Mouse (Mus musculus): ENCODE data around the gene Rassf8. TPM values are rescaled to one million over a fixed set of nuclear protein-coding genes. Genes with fewer than 3 reads are reported as not detected.

The Rassf8 gene
- polyA plus RNA-seq, 1 experiment, result 2.9 TPM

DNA sequence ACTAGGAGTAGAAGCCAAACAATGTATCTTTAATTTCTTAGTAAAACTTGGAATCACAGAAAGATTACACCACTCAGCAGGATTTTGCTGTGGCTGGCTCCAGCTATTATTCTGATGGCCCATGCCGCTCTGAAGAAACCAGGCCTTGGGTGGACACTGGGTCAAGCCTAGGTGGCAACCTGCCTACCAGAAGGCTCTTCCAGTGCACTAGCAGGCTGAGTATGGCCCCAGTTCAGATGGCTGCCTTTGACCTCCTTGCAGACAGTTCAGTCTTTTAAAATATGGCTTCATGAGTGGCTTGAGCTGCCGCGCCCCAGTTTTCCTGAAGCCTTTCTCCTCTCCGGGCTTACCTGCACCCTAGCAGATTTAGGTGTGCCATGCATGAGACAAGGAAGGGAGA is 43.2 kb downstream of the Rassf8 start:
- no peaks in the 10 kb centered on the region for H3K4me1 ChIP-seq (ENCODE audit: control insufficient read depth, insufficient read depth, insufficient read length)
- no peaks in the 10 kb centered on the region for H3K27me3 ChIP-seq (ENCODE audit: control insufficient read depth, insufficient read depth, low read length)
- TF ChIP-seq POLR2A (IDR thresholded peaks at IDR 0.05; ENCODE audit: low read depth, low read length) (no peak), CTCF (IDR thresholded peaks at IDR 0.05; ENCODE audit: extremely low read depth, insufficient read depth, insufficient read length, insufficient replicate concordance) (no peak)
- WGBS, result 93% methylated on average over 4 of the region's 4 CpGs
- H3K27ac ChIP-seq (ENCODE audit: insufficient read depth, low read length), result no peak overlapping the region
- DNase-seq (ENCODE audit: low read depth in 1 of 2, low spot score in 2 of 2), result no peak
- H3K36me3 ChIP-seq (ENCODE audit: control insufficient read depth, insufficient read depth, low read length), result no peaks in the 10 kb centered on the region
- no peak overlapping the region for H3K4me3 ChIP-seq (ENCODE audit: extremely low read depth, insufficient read depth, insufficient read length)

DNA sequence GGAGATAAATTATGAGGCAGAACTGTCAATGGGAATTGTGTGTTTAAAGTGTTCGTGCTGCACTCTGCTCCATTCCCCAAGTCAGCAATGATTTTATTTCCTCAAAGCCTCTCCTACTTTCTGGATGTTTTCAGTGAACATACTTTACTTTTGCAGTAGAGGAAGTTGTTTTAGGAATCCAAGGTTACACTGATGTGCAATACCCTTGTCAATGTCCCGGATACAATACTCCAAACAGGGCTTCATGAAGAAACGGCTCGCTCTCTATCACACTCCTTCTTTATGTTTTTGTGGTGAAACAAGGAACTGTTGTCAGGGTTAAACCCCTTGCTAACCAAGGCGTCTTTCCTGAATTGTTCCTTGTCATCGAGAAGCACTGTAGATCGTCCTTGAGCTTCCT is 45.8 kb downstream of the Rassf8 start:
- 59% methylated on average over 7 of the region's 7 CpGs for WGBS
- H3K4me3 ChIP-seq (ENCODE audit: extremely low read depth, insufficient read depth, insufficient read length), result no peak overlapping the region
- TF ChIP-seq CTCF (IDR thresholded peaks at IDR 0.05; ENCODE audit: extremely low read depth, insufficient read depth, insufficient read length, insufficient replicate concordance) (no peak), POLR2A (IDR thresholded peaks at IDR 0.05; ENCODE audit: low read depth, low read length) (no peak)

DNA sequence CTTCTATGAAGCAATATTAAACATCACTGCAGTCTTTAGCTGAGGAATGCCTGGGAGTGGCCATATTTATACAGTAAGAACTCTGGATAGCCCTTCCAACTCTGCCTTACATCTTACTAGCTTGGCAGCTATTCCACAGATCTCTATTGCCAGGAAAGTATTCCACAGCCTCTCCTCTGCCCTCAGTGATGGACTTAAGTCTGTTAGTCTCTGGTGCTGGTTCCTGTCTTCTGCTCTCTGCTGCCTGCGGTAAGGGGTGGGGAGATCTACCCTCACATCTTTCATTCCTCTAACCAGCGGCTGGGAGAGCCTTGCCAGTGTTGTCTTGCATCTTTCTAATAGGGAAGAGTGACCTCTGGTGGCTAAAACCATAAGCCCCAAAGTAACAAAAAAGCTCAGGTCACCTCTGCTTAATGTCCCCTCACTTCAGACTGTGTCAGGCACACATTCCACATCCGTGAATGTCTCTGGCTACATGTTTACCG is 46.6 kb downstream of the Rassf8 start:
- Histone ChIP-seq H3K36me3 (ENCODE audit: control insufficient read depth, insufficient read depth, low read length) (no peaks in the 10 kb centered on the region), H3K4me3 (ENCODE audit: extremely low read depth, insufficient read depth, insufficient read length) (no peak overlapping the region), H3K4me1 (ENCODE audit: control insufficient read depth, insufficient read depth, insufficient read length) (no peaks in the 10 kb centered on the region), H3K27me3 (ENCODE audit: control insufficient read depth, insufficient read depth, low read length) (no peaks in the 10 kb centered on the region), H3K27ac (ENCODE audit: insufficient read depth, low read length) (no peak overlapping the region)
- 14% methylated on average over 4 of the region's 4 CpGs for WGBS
- DNase-seq (ENCODE audit: low read depth in 1 of 2, low spot score in 2 of 2), result peak in 1 of 2 experiments; percentile 26
- TF ChIP-seq CTCF (IDR thresholded peaks at IDR 0.05; ENCODE audit: extremely low read depth, insufficient read depth, insufficient read length, insufficient replicate concordance) (peak; percentile 19; the same call in 1 of the 2 replicates), POLR2A (IDR thresholded peaks at IDR 0.05; ENCODE audit: low read depth, low read length) (no peak)

More for the DNA sequence above, 45.8 kb downstream of the Rassf8 start:
- no peaks in the 10 kb centered on the region for H3K4me1 ChIP-seq (ENCODE audit: control insufficient read depth, insufficient read depth, insufficient read length)
- H3K27me3 ChIP-seq (ENCODE audit: control insufficient read depth, insufficient read depth, low read length), result no peaks in the 10 kb centered on the region
- DNase-seq (ENCODE audit: low read depth in 1 of 2, low spot score in 2 of 2), result no peak
- no peaks in the 10 kb centered on the region for H3K36me3 ChIP-seq (ENCODE audit: control insufficient read depth, insufficient read depth, low read length)
- no peak overlapping the region for H3K27ac ChIP-seq (ENCODE audit: insufficient read depth, low read length)

DNA sequence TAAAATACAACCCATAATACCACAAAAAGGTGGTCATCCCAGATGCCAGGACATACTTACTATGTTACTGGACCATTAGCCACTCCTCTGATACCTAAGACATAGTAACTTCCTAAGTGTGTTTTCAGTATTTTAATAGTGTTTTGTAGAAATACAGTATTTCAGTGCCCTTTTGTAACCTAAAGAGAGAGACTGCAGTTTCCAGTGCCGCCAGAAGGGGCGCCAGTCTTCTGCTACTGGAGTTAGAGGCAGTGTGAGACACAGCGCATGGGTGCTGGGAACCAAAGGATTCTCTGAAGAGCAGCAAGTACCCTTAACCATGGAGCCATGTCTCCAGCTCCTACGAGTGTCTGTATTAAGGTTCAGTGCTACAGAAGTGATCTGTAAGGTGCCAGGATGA is 48.1 kb downstream of the Rassf8 start:
- Histone ChIP-seq H3K36me3 (ENCODE audit: control insufficient read depth, insufficient read depth, low read length) (no peaks in the 10 kb centered on the region), H3K27me3 (ENCODE audit: control insufficient read depth, insufficient read depth, low read length) (no peaks in the 10 kb centered on the region), H3K4me3 (ENCODE audit: extremely low read depth, insufficient read depth, insufficient read length) (no peak overlapping the region), H3K27ac (ENCODE audit: insufficient read depth, low read length) (no peak overlapping the region), H3K4me1 (ENCODE audit: control insufficient read depth, insufficient read depth, insufficient read length) (no peaks in the 10 kb centered on the region)
- TF ChIP-seq CTCF (IDR thresholded peaks at IDR 0.05; ENCODE audit: extremely low read depth, insufficient read depth, insufficient read length, insufficient replicate concordance) (no peak), POLR2A (IDR thresholded peaks at IDR 0.05; ENCODE audit: low read depth, low read length) (no peak)
- DNase-seq (ENCODE audit: low read depth in 1 of 2, low spot score in 2 of 2), result no peak
- 79% methylated on average over 4 of the region's 4 CpGs for WGBS

DNA sequence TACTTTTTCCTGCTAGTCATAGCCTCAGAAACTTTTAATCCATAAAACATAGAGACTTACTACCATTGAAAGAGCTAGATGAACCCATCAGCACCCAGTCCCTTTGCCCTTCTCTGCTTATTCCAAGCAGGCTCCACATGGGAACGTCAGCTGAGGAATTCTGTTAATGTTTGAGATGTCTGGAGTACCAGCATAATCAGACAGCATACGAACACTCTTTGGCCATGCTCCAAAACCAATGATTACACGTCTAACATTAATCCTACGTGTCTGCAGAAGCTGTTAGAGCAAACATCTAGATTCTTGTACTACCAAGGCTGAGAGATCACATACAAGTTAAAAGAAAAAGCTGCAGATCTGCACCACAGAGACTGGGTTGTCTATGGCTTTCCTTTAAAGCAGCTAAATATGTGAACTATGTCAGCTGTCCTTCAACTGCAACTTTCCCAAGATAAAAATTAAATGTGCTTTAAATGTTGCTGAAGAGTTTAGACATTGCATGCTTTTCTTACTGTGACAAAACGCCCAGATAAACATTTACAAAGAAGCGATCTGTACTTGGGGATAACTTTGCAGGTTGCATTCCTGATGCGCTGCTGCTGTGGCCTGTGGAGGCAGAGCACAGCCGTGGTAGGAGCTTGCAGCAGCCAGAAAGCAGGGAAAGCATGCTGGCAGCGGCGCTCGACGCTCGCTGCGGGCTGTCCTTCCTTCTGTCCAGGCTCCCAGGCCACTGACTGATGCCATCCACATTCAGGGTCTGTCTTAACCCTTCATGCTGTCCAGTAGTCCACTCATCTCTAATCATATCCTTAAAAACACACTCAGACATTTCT is 49.9 kb downstream of the Rassf8 start:
- DNase-seq (ENCODE audit: low read depth in 1 of 2, low spot score in 2 of 2), result no peak
- Histone ChIP-seq H3K36me3 (ENCODE audit: control insufficient read depth, insufficient read depth, low read length) (no peaks in the 10 kb centered on the region), H3K4me1 (ENCODE audit: control insufficient read depth, insufficient read depth, insufficient read length) (no peaks in the 10 kb centered on the region), H3K4me3 (ENCODE audit: extremely low read depth, insufficient read depth, insufficient read length) (no peak overlapping the region), H3K27me3 (ENCODE audit: control insufficient read depth, insufficient read depth, low read length) (no peaks in the 10 kb centered on the region), H3K27ac (ENCODE audit: insufficient read depth, low read length) (no peak overlapping the region)
- TF ChIP-seq CTCF (IDR thresholded peaks at IDR 0.05; ENCODE audit: extremely low read depth, insufficient read depth, insufficient read length, insufficient replicate concordance) (no peak), POLR2A (IDR thresholded peaks at IDR 0.05; ENCODE audit: low read depth, low read length) (no peak)
- 84% methylated on average over 14 of the region's 14 CpGs for WGBS

DNA sequence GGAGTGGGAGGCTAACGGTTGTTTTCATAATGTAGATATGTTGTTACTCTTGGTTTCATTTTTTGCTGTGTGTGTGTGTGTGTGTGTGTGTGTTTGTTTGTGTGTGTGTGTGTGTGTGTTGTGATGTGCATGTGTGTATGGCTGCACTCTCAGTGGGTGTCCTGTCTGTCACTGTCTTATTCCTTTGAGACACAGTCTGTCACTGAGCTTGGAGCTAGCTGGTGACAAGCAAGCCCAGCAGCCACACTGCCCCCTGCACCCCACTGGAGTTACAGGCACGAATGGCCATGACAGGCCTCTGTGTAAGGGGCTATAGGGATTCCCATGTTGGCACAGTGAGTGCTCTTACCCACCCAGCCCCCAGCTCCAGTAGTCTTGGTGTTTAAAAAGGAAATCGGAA is 51.1 kb downstream of the Rassf8 start:
- no peak for DNase-seq (ENCODE audit: low read depth in 1 of 2, low spot score in 2 of 2)
- Histone ChIP-seq H3K4me1 (ENCODE audit: control insufficient read depth, insufficient read depth, insufficient read length) (peaks cover 5% of the 10 kb centered on the region), H3K27me3 (ENCODE audit: control insufficient read depth, insufficient read depth, low read length) (no peaks in the 10 kb centered on the region), H3K4me3 (ENCODE audit: extremely low read depth, insufficient read depth, insufficient read length) (no peak overlapping the region), H3K27ac (ENCODE audit: insufficient read depth, low read length) (no peak overlapping the region), H3K36me3 (ENCODE audit: control insufficient read depth, insufficient read depth, low read length) (no peaks in the 10 kb centered on the region)
- no peak for TF ChIP-seq CTCF (IDR thresholded peaks at IDR 0.05; ENCODE audit: extremely low read depth, insufficient read depth, insufficient read length, insufficient replicate concordance)
- no peak for TF ChIP-seq POLR2A (IDR thresholded peaks at IDR 0.05; ENCODE audit: low read depth, low read length)
- WGBS, result 70% methylated on average over 3 of the region's 3 CpGs
